Mouse (Mus musculus) gonadal fat pad, adult 2 months (tissue): ENCODE results near the gene Gm21746. TPM values are rescaled to one million over a fixed set of nuclear protein-coding genes. Genes with fewer than 3 reads are reported as not detected.
"Not testable (repeated sequence)": the region's sequence is repeated elsewhere in the genome, so short reads cannot be mapped to it uniquely, and the experiment has no call there.

Source experiments
- DNase-seq: peaks from one replicate; pipeline ENCODE4 v3.0.0-alpha.2; 2012; ENCODE audit warnings: low read depth
- polyA plus RNA-seq: library from polyadenylated mRNA; depleted of rRNA; stranded (reverse); fragments of >200 nt; gene quantifications from 2 replicates; pipeline ENCODE4 v1.2.3, GENCODE M21; 2012; rRNA removed

Gene Gm21746
- polyA plus RNA-seq: not detected in 2 replicates

- DNase-seq: not testable (repeated sequence)
These were observed at the start of gene Gm21746 for GRCm38 (mm10) chrY:6237895-6238294. Gene Gm21746, minus strand, starts transcription at chrY:6237995.

GRCm38 (mm10) chrY:6266798-6267197 lies 29.0 kb upstream of the Gm21746 start, which contains the start of gene Gm20873:
Gene Gm20873, plus strand, starts transcription at chrY:6267098.
- not testable (repeated sequence) for DNase-seq

Other genes starting within 250 kb of the Gm21746 start
- gene Gm20873, start 29.1 kb upstream of the Gm21746 start, polyA plus RNA-seq: not detected in 2 replicates